Mouse (Mus musculus) mouse embryonic stem cell (cell line): ENCODE measurements around the gene Spata17.

Experiments
- in situ Hi-C, 2 experiments: fragments of 300-500 bp; cut with MboI; formaldehyde crosslinking; loops; 1 replicate in 1 of 2; 3 replicates in 1 of 2; pipeline ENCODE4 v1.14.3; 2019 to 2020; ENCODE audit warnings: low sequenced_read_pairs in 2 of 2, low pct_unique_long_range_greater_than_20kb in 1 of 2, mixed read lengths in 1 of 2; ENCODE audit not compliant: unreplicated experiment in 1 of 2

The Spata17 gene

GRCm38 (mm10) chr1:187031796-187032195, 183.5 kb downstream of the Spata17 start:
- in situ Hi-C loops, result no loop called here

GRCm38 (mm10) chr1:187028841-187029240, 186.4 kb downstream of the Spata17 start:
- in situ Hi-C loops, result no loop called here

- in situ Hi-C loops, result no loop called here
Observed at GRCm38 (mm10) chr1:187020011-187020410, 195.3 kb downstream of the Spata17 start.

- in situ Hi-C loops, result no loop called here
Observed at GRCm38 (mm10) chr1:187016116-187016515, 199.1 kb downstream of the Spata17 start.

GRCm38 (mm10) chr1:187015673-187016072, 199.6 kb downstream of the Spata17 start:
- in situ Hi-C loops, result no loop called here

- in situ Hi-C loops, result no loop called here
Observed at GRCm38 (mm10) chr1:187014141-187014540, 201.1 kb downstream of the Spata17 start.

- in situ Hi-C loops, result no loop called here
Observed at GRCm38 (mm10) chr1:187011601-187012000, 203.7 kb downstream of the Spata17 start.

- in situ Hi-C loops, result no loop called here
Observed at GRCm38 (mm10) chr1:187010071-187010470, 205.2 kb downstream of the Spata17 start.

GRCm38 (mm10) chr1:187008236-187008635, 207.0 kb downstream of the Spata17 start:
- in situ Hi-C loops, result no loop called here

- in situ Hi-C loops, result no loop called here
Observed at GRCm38 (mm10) chr1:187006227-187006925, 208.9 kb downstream of the Spata17 start.

- in situ Hi-C loops, result no loop called here
Observed at GRCm38 (mm10) chr1:187004306-187004705, 211.0 kb downstream of the Spata17 start.

GRCm38 (mm10) chr1:187003441-187003861, 211.8 kb downstream of the Spata17 start:
- in situ Hi-C loops, result no loop called here

- in situ Hi-C loops, result no loop called here
Observed at GRCm38 (mm10) chr1:186997596-186998304, 217.5 kb downstream of the Spata17 start.
